Mouse (Mus musculus): ENCODE measurements around the gene Tmc3. TPM values are rescaled to one million over a fixed set of nuclear protein-coding genes. Genes with fewer than 3 reads are reported as not detected.

Gene Tmc3
- polyA plus RNA-seq, 1 experiment from 2014 or later = 0.63 TPM

Other genes starting within 250 kb of the Tmc3 start
- 35.1 and 35.4 TPM in 2 replicates for gene Stard5, start 47.0 kb downstream of the Tmc3 start, polyA plus RNA-seq (2016; fragmentation: Nextera tagmentation; extraction: Ambion mirVana)
- 1.8 and 2.0 TPM in 2 replicates for gene Il16, start 160.8 kb downstream of the Tmc3 start, polyA plus RNA-seq (2016; fragmentation: Nextera tagmentation; extraction: Ambion mirVana)
- 4.6 and 5.6 TPM in 2 replicates for gene Cfap161, start 210.0 kb downstream of the Tmc3 start, polyA plus RNA-seq (2016; fragmentation: Nextera tagmentation; extraction: Ambion mirVana)